Mouse (Mus musculus) fibroblast of lung, adult 2 months (primary cell): ENCODE measurements around the gene Gm28374.
"Not testable (repeated sequence)": the region's sequence is repeated elsewhere in the genome, so short reads cannot be mapped to it uniquely, and the experiment has no call there.

Experiments used
- DNase-seq: peaks from one replicate; pipeline ENCODE4 v3.0.0-alpha.2; 2011; ENCODE audit warnings: low read depth

Gm28374 gene

DNA sequence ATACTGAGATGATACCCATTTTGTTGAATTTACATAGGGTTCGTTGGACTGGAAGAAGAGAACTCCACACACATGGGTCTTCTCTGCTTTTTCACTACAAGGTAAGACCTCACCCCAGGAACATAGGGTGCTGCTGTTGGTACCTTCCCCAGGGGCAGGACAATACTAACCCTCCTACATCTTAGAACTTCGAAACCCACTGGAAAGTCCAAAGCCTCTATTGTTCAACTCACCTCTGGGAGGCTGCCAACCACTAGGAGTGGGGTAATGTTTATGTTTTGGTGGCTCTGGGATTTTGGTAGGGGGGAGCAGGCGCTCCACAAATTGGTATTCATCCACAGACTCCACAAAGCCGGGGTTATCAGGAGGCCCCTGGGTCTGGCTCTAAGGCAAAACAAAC lies 25.4 kb downstream of the Gm28374 start:
- DNase-seq = no peak

DNA sequence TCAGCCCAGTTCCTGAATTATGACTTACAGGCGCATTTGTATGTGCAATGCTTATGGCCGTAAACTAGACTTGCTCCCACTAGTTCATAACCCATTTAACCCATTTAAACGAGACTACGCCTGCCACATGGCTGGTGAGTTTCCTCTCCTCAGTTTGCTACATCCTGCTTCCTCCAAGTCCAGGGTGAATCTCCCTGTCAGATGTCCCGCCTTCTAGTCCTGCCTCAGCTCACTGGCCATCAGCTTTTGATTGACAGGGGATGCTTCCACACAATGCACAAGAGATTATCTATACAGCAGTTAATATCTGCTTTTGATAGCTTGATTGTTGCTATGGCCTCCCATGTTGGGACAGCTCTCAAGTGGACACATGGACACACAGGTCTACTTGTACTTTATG lies 27.8 kb downstream of the Gm28374 start:
- no peak for DNase-seq

DNA sequence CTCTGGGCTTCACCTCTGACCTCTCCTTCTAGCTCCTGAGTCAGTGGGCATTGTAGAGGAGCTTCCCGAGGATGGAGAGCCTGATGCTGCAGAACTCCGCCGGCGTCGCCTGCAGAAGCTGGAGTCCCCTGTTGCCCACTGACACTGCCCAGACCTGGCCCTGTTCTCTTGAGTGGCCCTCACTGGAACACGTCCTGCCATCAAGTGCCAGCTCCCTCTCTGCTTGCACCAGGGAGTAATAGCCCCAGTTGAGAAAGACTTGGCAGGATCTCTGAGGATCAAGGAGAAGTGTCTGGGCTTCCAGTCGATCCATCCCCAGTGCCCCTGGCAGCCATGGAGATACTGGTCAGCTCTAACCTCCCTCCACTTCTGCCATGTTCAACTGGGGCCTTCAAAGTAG lies 29.5 kb downstream of the Gm28374 start:
- no peak for DNase-seq

DNA sequence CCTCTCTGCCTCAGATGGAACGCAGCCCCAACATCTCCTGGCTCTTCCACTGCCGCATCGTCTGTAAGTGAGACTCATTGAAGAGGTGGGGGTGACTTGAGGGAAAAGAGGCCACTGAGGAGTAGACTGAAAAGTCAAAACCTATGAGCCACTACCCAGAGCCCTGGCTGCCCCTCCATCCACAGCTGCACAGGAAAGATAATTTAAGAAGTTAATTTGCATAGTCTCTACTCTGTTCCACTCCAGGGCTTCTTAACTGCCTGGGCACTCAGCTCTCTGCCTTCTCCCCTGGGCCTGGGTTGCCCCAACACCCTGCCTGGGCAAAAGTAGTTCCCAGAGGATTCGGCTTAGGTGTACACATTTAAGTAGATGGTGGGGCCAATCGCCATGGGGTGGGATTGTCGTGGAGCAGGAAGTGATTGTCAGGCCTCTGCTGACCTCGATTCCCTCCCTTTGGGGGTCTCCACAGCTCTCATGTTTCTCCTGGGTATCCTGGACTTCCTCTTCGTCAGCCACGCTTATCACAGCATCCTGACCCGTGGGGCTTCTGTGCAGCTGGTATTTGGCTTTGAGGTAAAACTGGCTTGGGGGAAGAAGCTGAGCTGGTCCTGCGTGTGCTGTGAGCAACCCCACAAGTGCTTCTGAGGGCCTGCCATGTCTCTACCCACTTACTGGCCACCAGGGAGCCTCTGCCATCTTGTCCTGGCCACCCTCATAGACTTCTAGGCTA lies 33.2 kb downstream of the Gm28374 start:
- DNase-seq = no peak

DNA sequence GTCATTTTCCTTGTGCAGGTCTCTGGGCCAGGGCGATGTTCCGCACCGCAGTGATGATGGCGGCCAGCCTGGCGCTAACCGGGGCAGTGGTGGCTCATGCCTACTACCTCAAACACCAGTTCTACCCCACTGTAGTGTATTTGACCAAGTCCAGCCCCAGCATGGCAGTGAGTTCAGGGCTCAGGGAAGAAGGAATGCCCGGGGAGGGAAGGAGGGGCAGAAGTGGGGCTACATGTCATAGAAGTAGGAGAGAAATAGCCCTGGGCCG lies 34.2 kb downstream of the Gm28374 start:
- no peak for DNase-seq

DNA sequence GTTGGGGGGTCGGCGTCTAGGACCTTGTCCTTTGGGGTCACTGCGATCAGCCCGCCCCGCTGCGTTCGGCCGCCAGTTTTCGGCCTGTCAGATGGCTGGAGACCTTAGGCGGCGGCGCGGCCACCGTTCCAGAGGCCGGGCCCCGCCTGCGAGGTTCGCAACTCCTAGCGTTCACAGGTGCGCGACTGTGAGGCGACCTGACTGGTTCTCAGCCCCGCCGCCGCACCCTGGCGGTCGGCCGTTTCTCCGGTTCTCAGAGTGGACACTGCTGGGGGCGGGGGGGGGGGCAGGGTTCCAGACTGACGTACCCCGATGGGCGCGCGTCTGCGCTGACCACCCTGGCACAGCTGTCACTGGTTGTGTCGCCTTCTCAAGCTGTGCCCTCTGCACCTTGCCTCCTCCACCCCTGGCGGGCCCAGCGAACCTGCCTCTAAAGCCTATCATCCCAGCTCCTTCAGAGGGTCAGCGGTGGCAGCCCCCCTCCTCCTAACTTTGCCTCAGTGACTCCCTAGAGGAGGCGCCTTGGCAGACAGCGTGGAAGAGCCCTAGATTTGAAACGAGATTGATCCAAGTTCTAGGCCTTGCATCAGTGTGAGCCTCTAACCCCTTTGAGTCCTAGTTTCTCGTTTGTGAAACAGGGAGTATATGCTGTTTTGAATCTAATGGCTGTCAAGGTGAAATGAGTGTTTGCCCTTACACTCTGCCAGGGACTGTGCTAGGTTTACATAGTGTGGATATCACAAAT lies 34.7 kb downstream of the Gm28374 start:
- no peak for DNase-seq

DNA sequence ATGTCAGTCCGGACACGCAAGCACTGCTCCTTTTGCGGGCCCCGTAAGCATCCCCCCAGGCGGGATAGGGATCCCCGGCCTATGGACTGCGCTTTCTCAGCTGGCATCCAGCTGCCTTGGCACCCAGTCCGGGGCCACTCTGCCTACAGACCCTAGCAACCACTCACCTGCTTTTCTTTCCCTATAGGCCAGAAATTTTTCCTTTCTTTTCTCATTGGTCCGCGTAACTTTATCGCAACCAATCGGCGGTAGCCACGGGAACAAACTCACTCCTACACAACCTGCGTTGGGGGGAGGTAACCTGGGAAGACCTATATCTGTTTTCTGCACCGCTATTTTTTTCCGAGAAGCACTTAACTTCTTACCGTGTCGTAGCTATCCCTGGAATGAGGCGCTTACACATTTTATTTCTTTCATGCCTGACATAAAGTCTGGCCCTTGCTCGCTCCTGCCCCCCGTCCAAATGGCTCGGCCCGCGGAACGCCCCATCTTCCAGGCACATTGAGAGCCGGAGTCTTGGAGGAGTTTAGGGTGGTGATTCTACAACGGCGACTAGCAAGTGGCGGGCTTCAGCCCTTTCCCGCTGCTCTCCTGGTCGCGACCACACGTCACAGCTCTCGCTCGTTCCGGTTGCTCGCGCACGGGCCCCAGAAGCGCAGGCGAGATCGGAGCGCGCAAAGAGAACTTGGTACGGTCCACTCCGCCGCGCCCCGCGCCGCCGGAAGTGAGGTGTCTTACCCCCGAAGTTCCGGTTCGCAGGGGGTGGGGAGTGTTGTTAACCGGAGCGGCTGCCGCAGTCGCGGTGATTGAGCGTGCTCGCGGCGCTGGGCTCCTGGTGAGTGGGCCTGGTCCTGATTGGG lies 35.5 kb downstream of the Gm28374 start, which contains the start of gene Syvn1:
Syvn1 (plus strand) TSS at position 283 of the 860 bp plus-strand sequence.
- peak; percentile 91 for DNase-seq

DNA sequence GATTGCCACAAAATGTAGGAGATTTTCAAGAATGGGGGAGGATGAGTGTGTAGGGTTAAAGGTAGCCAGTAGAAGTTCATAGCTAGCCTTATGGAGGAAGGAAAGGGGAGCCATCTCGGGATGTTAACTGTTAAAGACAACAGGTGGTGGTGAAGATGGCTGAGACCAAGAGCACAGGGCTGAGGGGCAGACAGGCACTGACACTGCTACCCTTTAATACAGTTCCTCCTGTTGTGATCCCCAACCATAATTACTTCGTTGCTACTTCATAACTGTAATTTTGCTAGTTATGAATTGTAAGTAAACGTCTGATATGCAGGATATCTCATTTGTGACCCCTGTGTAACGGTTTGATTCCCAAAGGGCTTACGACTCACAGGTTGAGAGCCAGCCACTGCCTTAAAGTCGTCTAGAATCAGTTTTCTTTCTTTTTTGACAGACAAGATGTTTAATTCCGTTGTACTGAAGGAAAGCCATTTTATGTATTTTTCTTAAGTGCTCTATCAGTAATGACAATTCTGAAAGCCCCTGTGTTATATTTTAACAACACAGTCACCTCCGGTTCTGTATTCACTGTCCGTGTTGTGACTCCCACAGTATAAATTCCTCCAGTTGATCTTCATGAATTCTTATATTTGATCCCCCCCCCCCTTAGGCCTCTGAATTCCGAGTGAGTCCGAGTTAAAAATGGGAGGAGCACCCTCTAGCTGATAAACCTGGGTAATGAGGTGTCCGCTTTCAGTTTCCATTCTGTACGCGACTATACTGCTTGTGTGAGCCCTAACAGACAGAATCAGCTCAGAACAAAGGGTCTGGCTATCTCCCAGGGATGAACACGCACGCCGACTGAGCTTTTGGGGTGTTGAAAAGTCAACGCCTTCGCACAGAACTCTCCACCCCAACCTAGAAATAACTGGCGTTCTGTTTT lies 36.4 kb downstream of the Gm28374 start:
- no peak for DNase-seq

DNA sequence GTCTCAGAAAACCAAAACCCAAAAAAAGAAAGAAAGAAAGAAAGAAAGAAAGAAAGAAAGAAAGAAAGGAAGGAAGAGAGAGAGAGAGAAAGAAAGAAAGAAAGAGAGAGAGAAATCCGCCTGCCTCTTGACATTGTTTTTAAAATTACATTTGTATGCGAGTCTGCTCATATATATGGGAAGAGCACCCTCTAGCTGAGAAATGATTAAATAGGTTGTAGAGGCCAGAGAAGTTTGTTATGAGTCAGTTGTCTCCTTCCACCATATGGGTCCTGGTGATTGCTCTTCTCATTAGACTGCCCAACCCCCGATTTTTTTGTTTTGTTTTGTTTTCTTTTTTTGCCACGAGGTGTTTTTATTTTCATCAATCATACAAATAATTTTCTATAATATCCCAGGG lies 38.0 kb downstream of the Gm28374 start:
- not testable (repeated sequence) for DNase-seq

DNA sequence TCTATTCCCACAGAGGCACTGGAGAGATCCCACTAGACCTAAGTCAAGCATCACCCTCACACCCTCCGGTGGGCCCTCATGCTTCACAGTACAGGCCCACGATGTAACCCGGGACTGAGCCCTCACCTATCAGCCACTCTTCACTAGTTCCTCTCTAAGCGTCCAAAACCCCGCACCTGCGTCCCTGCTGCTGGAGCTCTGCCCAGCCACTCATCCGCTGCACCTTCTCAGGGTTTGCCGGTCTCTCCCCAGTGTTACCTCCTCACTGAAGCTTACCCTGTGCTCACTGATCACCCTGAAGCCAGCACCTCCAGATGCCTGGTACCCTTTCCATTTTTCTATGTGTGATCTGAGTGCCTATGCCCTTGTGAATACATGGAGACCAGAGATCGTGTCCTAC lies 39.8 kb downstream of the Gm28374 start:
- no peak for DNase-seq

DNA sequence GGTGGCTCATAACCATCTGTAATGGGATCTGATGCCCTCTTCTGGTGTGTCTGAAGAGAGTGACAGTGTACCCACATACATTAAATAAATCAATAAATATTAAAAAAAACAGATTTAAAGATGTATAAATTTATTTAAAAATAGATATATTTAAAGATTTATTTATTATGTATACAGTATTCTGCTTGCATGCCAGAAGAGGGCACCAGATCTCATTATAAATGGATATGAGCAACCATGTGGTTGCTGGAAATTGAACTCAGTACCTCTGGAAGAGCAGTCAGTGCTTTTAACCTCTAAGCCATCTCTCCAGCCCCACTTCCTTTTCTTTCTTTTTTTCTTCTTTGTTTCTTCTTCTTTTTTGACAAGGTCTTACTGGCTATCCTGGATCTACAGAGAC lies 42.1 kb downstream of the Gm28374 start:
- no peak for DNase-seq

DNA sequence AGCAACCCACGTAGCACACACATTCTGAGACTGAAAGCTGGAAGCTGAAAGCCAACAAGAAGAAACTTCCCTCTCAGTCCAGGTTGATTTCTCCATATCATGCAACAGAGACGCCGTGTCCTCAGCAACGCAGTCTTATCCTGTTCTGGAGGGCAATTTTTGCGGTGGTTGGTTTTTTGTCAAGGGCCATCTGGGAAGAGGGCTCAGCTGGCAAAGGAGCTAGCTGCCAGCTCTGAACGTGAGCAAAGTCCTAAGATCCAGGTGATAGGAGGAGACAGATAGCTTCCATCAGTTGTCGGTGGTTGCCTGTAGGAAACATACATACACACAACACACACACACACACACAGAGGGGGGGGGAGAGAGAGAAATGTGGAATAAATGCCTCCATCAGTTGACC lies 43.7 kb downstream of the Gm28374 start:
- DNase-seq = no peak

DNA sequence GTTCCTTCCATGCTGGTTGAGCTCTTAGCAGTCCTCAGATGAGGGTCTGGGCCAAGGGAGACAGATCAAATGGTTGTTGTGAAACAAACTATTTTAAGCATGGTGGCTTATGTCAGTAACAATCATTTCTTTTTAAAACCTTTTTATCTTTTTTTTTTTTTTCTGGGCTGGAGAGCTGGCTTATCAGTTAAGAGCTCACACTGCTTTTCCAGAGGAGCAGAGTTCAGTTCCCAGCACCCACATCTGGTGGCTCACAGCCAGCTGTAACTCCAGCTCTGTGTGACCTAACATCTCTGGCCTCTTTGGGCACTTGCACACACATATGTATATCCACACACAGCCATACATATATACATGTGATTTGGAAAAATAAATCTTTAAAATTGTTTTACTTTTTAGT lies 44.4 kb downstream of the Gm28374 start:
- no peak for DNase-seq

DNA sequence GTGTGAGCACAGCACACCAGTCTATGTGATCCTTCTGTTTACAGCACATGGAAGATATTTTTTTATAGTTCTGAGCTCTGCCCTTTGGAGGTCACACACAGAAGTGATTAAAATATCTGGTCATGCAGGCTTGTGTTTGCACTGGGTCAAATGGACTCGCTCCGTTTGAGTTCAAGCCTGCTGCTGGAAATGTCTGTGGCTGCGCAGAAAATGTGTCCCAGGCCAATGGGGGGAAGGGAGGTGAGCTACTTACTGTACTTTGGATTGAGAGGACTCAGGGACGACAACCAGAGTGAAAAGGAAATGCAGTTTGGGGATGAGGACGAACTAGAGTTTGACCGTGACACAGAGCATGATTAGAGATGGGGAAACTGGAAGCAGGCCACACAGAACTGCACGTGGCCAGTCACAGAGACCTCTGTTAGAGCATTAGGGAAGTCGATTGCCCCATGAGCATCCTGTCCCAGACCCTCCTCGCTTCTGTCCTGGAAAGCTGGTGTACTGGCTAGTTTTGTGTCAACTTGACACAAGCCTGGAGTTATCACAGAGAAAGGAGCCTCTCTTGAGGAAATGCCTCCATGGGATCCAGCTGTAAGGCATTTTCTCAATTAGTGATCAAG lies 46.0 kb downstream of the Gm28374 start:
- DNase-seq = no peak

DNA sequence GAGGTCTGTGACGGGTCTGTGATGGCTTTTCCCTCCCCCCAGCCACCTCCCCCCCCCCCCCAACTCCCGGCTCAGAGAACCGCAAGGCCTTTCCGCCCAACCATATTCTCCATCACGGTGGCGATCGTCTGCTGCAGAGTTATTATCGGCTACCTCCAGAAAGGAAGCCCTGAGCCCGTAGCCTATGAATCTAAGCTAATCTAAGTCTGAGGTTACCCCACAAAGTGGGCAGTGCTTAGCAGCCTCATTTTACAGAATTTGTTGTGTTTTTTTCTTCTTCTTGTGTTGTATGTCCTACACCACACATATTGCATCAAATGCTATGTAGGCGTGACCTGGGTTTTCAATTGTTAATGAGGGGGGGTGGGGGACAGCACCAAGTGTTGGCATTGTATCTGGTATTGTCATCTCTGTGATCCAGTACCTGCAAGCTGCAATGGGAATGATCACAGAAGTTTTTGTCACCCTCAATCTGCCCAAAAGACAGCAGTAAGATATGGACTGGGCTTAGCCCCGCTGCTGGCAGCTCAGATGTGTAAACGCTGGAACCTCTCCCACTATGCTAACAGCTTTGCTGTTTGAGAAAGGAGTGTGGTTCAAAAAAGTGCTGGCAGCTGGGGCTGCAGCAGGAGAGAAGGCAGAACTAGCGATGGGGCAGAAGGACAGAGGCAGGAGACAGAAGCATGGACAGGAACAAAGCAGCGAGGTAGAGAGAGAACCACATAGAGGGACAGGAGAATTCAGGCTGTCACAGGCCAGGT lies 51.4 kb downstream of the Gm28374 start:
- no peak for DNase-seq

DNA sequence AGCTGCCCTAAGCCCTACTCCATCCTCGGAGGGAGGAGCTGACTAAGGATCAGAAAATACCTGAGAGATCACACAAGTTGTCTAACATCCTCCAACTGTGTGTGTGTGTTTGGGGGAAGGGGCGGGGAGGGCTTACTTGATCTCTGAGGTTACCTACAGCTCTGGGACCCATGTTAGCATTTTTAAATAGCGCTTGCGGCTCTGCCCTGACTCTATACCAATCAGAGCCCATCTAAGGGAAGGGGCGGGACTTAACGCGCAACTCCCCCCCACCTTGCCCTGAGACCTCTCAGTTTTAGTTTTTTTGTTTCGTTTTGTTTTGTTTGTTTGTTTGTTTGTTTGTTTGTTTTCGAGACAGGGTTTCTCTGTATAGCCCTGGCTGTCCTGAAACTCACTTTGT lies 52.6 kb downstream of the Gm28374 start:
- no peak for DNase-seq

DNA sequence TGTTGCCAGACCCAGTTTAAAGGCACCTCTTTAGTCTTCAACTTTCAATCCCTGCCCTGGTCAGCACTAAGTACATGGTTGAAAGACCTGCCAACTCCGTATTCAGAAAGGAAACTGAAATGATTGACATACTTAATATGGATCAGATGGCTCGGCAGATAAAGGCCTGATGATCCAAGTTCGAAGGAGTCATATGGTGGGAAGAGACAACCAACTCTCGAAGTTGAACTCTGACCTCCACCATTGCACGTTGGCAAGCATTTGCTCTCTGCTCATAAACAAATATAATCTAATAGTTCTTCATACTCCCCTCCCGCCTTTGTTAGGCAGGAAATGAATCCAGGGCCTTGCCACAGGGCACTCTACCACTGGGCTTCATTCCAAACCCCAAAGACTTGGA lies 53.1 kb downstream of the Gm28374 start:
- DNase-seq = no peak
